Mouse (Mus musculus): ENCODE measurements around the gene Diaph2.

- TF ChIP-seq CTCF (IDR thresholded peaks at IDR 0.05; ENCODE audit: control insufficient read depth, insufficient read depth, insufficient read length) (no peak), MAX (IDR thresholded peaks at IDR 0.05) (no peak), MYOG (IDR thresholded peaks at IDR 0.05; ENCODE audit: control insufficient read depth, extremely low read depth, insufficient read length) (no peak), CEBPB (IDR thresholded peaks at IDR 0.05; ENCODE audit: low read depth) (no peak), USF1 (IDR thresholded peaks at IDR 0.05; ENCODE audit: low read depth) (no peak)
These were observed 295.0 kb downstream of the Diaph2 start for GRCm38 (mm10) chrX:130044525-130044924.
